Mouse (Mus musculus) kidney, postnatal 0 days (tissue): ENCODE results near the gene Rpl3. TPM values are rescaled to one million over a fixed set of nuclear protein-coding genes. Genes with fewer than 3 reads are reported as not detected.

Experiments
- ATAC-seq: fragments of 200-750 bp; cut with Nextera tagmentation; replicated peaks from 2 replicates; pipeline ENCODE4 v1.8.0; 2017; ENCODE audit warnings: low read depth, moderate number of reproducible peaks, moderate TSS enrichment, moderate library complexity; ENCODE audit not compliant: low FRiP score
- DNase-seq: peaks from one replicate; pipeline ENCODE4 v3.0.0-alpha.2; 2016; ENCODE audit warnings: low spot score
- H3K27ac ChIP-seq: fragments of 300-500 bp; sonication (generic); 2 replicates; pipeline ENCODE4 v1.5.1; 2014; ENCODE audit warnings: mild to moderate bottlenecking
- H3K27me3 ChIP-seq: fragments of 300-500 bp; sonication (generic); 2 replicates; pipeline ENCODE4 v1.6.1; 2014; ENCODE audit warnings: low read length, mixed read lengths; ENCODE audit not compliant: insufficient read depth
- H3K36me3 ChIP-seq: fragments of 300-500 bp; sonication (generic); 2 replicates; pipeline ENCODE4 v1.6.1; 2014; ENCODE audit warnings: low read length, mixed read lengths; ENCODE audit not compliant: insufficient read depth
- H3K4me1 ChIP-seq: fragments of 300-500 bp; sonication (generic); replicated peaks from 2 replicates; pipeline ENCODE4 v1.6.1; 2014; ENCODE audit warnings: antibody characterized with exemption, low read length, mixed read lengths; ENCODE audit not compliant: insufficient read depth
- H3K4me2 ChIP-seq: fragments of 300-500 bp; sonication (generic); 2 replicates; pipeline ENCODE4 v1.6.1; 2014; ENCODE audit warnings: mild to moderate bottlenecking, low read length, moderate library complexity, mixed read lengths
- H3K4me3 ChIP-seq: fragments of 300-500 bp; sonication (generic); replicated peaks from 2 replicates; pipeline ENCODE4 v1.5.1; 2014; ENCODE audit warnings: low read depth, low read length
- H3K9ac ChIP-seq: fragments of 300-500 bp; sonication (generic); 2 replicates; pipeline ENCODE4 v1.6.1; 2014; ENCODE audit warnings: low read depth, low read length
- H3K9me3 ChIP-seq: fragments of 300-500 bp; sonication (generic); replicated peaks from 2 replicates; pipeline ENCODE4 v1.6.1; 2016; ENCODE audit warnings: low read length, inconsistent platforms, mixed read lengths
- CTCF ChIP-seq: IDR thresholded peaks from 2 replicates; pipeline ENCODE4 v1.5.1; 2016; ENCODE audit warnings: antibody characterized with exemption, low read depth, mild to moderate bottlenecking, moderate library complexity
- WGBS: fragments of 180-500 bp; shearing (Covaris S2); extraction: QIAGEN DNeasy Blood & Tissue Kit; methylation state at CpG from one replicate; pipeline ENCODE4 v1.1.7; 2014; 5-methylcytosine and 5-hydroxymethylcytosine counted together
- polyA plus RNA-seq: library from polyadenylated mRNA; unstranded; fragments of >200 nt; fragmentation: Nextera tagmentation; extraction: Ambion mirVana; gene quantifications from 2 replicates; pipeline ENCODE4 v1.2.1, GENCODE M21; 2015

The Rpl3 gene
- polyA plus RNA-seq, 1 experiment from 2014 or later: 975 TPM

GRCm38 (mm10) chr15:80092599-80092998 lies 931 bp upstream of the Rpl3 start:
- Histone ChIP-seq H3K27me3 (peaks cover 9% of the 10 kb centered on the region), H3K36me3 (no peaks in the 10 kb centered on the region), H3K4me1 (peaks cover 10% of the 10 kb centered on the region; the same call in 1 of the 2 replicates), H3K27ac (no peak overlapping the region), H3K9ac (no peak overlapping the region), H3K4me2 (no peak overlapping the region), H3K9me3 (no peaks in the 10 kb centered on the region), H3K4me3 (no peak overlapping the region)
- 15% methylated on average over 8 of the region's 8 CpGs for WGBS
- no peak for DNase-seq
- no peak for ATAC-seq
- no peak for TF ChIP-seq CTCF

GRCm38 (mm10) chr15:80092041-80092441 lies 373 bp upstream of the Rpl3 start:
- WGBS: 27% methylated on average over 7 of the region's 7 CpGs
- DNase-seq: no peak
- Histone ChIP-seq H3K9ac (no peak overlapping the region), H3K36me3 (no peaks in the 10 kb centered on the region), H3K4me2 (peak overlapping the region; percentile 86), H3K27me3 (peaks cover 9% of the 10 kb centered on the region), H3K4me1 (peaks cover 8% of the 10 kb centered on the region; the same call in 1 of the 2 replicates), H3K27ac (no peak overlapping the region), H3K9me3 (no peaks in the 10 kb centered on the region), H3K4me3 (0 out of 2 replicates have a peak overlapping the region, but pooled peaks have one; percentile 52)
- 0 out of 2 replicates have a peak, but pooled peaks have one; percentile 35 for ATAC-seq
- TF ChIP-seq CTCF: no peak

- 2% methylated on average over 17 of the region's 17 CpGs for WGBS
- no peak overlapping the region for H3K27ac ChIP-seq
- peak overlapping the region; percentile 86 for H3K4me2 ChIP-seq
- H3K4me1 ChIP-seq: peaks cover 8% of the 10 kb centered on the region; the same call in 1 of the 2 replicates
- H3K36me3 ChIP-seq: no peaks in the 10 kb centered on the region
- H3K9me3 ChIP-seq: no peaks in the 10 kb centered on the region
- H3K9ac ChIP-seq: peak overlapping the region; percentile 53
- H3K4me3 ChIP-seq: peak overlapping the region; percentile 52
- no peak for ATAC-seq
- peaks cover 9% of the 10 kb centered on the region for H3K27me3 ChIP-seq
- TF ChIP-seq CTCF: no peak
- no peak for DNase-seq
Measured at GRCm38 (mm10) chr15:80090741-80091120, 937 bp downstream of the Rpl3 start.

GRCm38 (mm10) chr15:80090155-80090554 lies 1.5 kb downstream of the Rpl3 start:
- H3K9ac ChIP-seq: no peak overlapping the region
- DNase-seq (no peak), ATAC-seq (no peak)
- no peak for TF ChIP-seq CTCF
- WGBS: 70% methylated on average over 11 of the region's 11 CpGs
- no peak overlapping the region for H3K27ac ChIP-seq
- no peaks in the 10 kb centered on the region for H3K9me3 ChIP-seq
- no peaks in the 10 kb centered on the region for H3K36me3 ChIP-seq
- no peak overlapping the region for H3K4me3 ChIP-seq
- 0 out of 2 replicates have a peak overlapping the region, but pooled peaks have one; percentile 86 for H3K4me2 ChIP-seq
- H3K4me1 ChIP-seq: peaks cover 8% of the 10 kb centered on the region; the same call in 1 of the 2 replicates
- H3K27me3 ChIP-seq: peaks cover 9% of the 10 kb centered on the region

GRCm38 (mm10) chr15:80088637-80089036 lies 3.0 kb downstream of the Rpl3 start:
- Histone ChIP-seq H3K27me3 (peaks cover 9% of the 10 kb centered on the region), H3K36me3 (no peaks in the 10 kb centered on the region), H3K4me3 (no peak overlapping the region), H3K9me3 (no peaks in the 10 kb centered on the region), H3K4me1 (peaks cover 8% of the 10 kb centered on the region; the same call in 1 of the 2 replicates), H3K9ac (no peak overlapping the region), H3K27ac (no peak overlapping the region), H3K4me2 (no peak overlapping the region)
- ATAC-seq (no peak), DNase-seq (peak; percentile 95)
- peak; percentile 91 for TF ChIP-seq CTCF
- 34% methylated on average over 4 of the region's 4 CpGs for WGBS

- WGBS: 83% methylated on average over 9 of the region's 9 CpGs
- Histone ChIP-seq H3K36me3 (no peaks in the 10 kb centered on the region), H3K9me3 (no peaks in the 10 kb centered on the region), H3K4me3 (no peak overlapping the region), H3K4me2 (no peak overlapping the region), H3K4me1 (peaks cover 7% of the 10 kb centered on the region; the same call in 1 of the 2 replicates), H3K9ac (no peak overlapping the region), H3K27me3 (peaks cover 9% of the 10 kb centered on the region), H3K27ac (no peak overlapping the region)
- DNase-seq (no peak), ATAC-seq (no peak)
- TF ChIP-seq CTCF: no peak
Measured at GRCm38 (mm10) chr15:80087406-80088012, 4.2 kb downstream of the Rpl3 start.

GRCm38 (mm10) chr15:80083740-80084139 lies 7.9 kb downstream of the Rpl3 start:
- peak; percentile 19; the same call in 1 of the 2 replicates for TF ChIP-seq CTCF
- ATAC-seq: peak; percentile 6; the same call in 1 of the 2 replicates
- under 1% methylated on average over 12 of the region's 12 CpGs for WGBS

More at GRCm38 (mm10) chr15:80083740-80084139, 7.9 kb downstream of the Rpl3 start:
- H3K4me3 ChIP-seq: peak overlapping the region; percentile 73
- H3K27ac ChIP-seq: peak overlapping the region; percentile 88
- H3K27me3 ChIP-seq: no peaks in the 10 kb centered on the region
- peaks cover 21% of the 10 kb centered on the region for H3K36me3 ChIP-seq
- no peak for DNase-seq
- H3K9me3 ChIP-seq: no peaks in the 10 kb centered on the region
- H3K9ac ChIP-seq: peak overlapping the region; percentile 43
- peak overlapping the region; percentile 55 for H3K4me2 ChIP-seq
- peaks cover 6% of the 10 kb centered on the region; the same call in 1 of the 2 replicates for H3K4me1 ChIP-seq
